Mouse (Mus musculus): ENCODE results near the gene Hyal4. TPM values are rescaled to one million over a fixed set of nuclear protein-coding genes. Genes with fewer than 3 reads are reported as not detected.

The Hyal4 gene
- not detected in 2 replicates for polyA plus RNA-seq (2016; fragmentation: Nextera tagmentation; extraction: Ambion mirVana)

GRCm38 (mm10) chr6:24748029-24748428 lies at the start of gene Hyal4:
TSS of gene Hyal4 (plus strand) at chr6:24748329.
- WGBS, result 77% methylated on average over 4 of the region's 4 CpGs
- no peak for ATAC-seq (ENCODE audit: low FRiP score, low read depth)

GRCm38 (mm10) chr6:24707090-24707489 lies 41.0 kb upstream of the Hyal4 start:
- ATAC-seq (ENCODE audit: low FRiP score, low read depth), result no peak
- 89% methylated on average over 5 of the region's 5 CpGs for WGBS
- no peak overlapping the region for H3K27ac ChIP-seq (replicated peaks)

More at GRCm38 (mm10) chr6:24748029-24748428, at the start of gene Hyal4:
- Histone ChIP-seq H3K4me3 (no peak within 1 kb of the TSS), H3K4me2 (replicated peaks) (no peak within 1 kb of the TSS), H3K9me3 (no peaks in the 10 kb centered on the region), H3K4me1 (no peaks in the 10 kb centered on the region), H3K9ac (replicated peaks) (no peak within 1 kb of the TSS), H3K36me3 (no peaks in the 10 kb centered on the region), H3K27ac (replicated peaks) (no peak within 1 kb of the TSS), H3K27me3 (no peaks in the 10 kb centered on the region)

GRCm38 (mm10) chr6:24707499-24707898 lies 40.6 kb upstream of the Hyal4 start:
- ATAC-seq (ENCODE audit: low FRiP score, low read depth), result no peak
- Histone ChIP-seq H3K9ac (replicated peaks) (no peak overlapping the region), H3K4me3 (no peak overlapping the region), H3K4me1 (no peaks in the 10 kb centered on the region), H3K36me3 (no peaks in the 10 kb centered on the region), H3K27ac (replicated peaks) (no peak overlapping the region), H3K27me3 (no peaks in the 10 kb centered on the region), H3K4me2 (replicated peaks) (no peak overlapping the region), H3K9me3 (no peaks in the 10 kb centered on the region)
- 76% methylated on average over 2 of the region's 2 CpGs for WGBS

More at GRCm38 (mm10) chr6:24707090-24707489, 41.0 kb upstream of the Hyal4 start:
- H3K4me2 ChIP-seq (replicated peaks), result no peak overlapping the region
- H3K4me1 ChIP-seq, result no peaks in the 10 kb centered on the region
- no peaks in the 10 kb centered on the region for H3K36me3 ChIP-seq
- H3K9ac ChIP-seq (replicated peaks), result no peak overlapping the region
- no peaks in the 10 kb centered on the region for H3K27me3 ChIP-seq
- no peak overlapping the region for H3K4me3 ChIP-seq
- no peaks in the 10 kb centered on the region for H3K9me3 ChIP-seq

- Histone ChIP-seq H3K4me2 (replicated peaks) (no peak overlapping the region), H3K36me3 (no peaks in the 10 kb centered on the region), H3K4me1 (no peaks in the 10 kb centered on the region), H3K9me3 (no peaks in the 10 kb centered on the region), H3K27ac (replicated peaks) (no peak overlapping the region), H3K4me3 (no peak overlapping the region), H3K27me3 (no peaks in the 10 kb centered on the region), H3K9ac (replicated peaks) (no peak overlapping the region)
- no peak for ATAC-seq (ENCODE audit: low FRiP score, low read depth)
- WGBS, result 36% methylated on average over 13 of the region's 13 CpGs
Measured at GRCm38 (mm10) chr6:24721317-24722099, 26.6 kb upstream of the Hyal4 start.

- no peak overlapping the region for H3K4me3 ChIP-seq
- 86% methylated on average over 1 of the region's 1 CpGs for WGBS
Measured at GRCm38 (mm10) chr6:24728130-24728529, 20.0 kb upstream of the Hyal4 start.

GRCm38 (mm10) chr6:24732945-24733344 lies 15.2 kb upstream of the Hyal4 start, which contains the start of gene Hyal6:
TSS of gene Hyal6 (plus strand) at chr6:24733245.
- Histone ChIP-seq H3K4me1 (no peaks in the 10 kb centered on the region), H3K4me2 (replicated peaks) (no peak within 1 kb of the TSS), H3K36me3 (no peaks in the 10 kb centered on the region), H3K27me3 (no peaks in the 10 kb centered on the region), H3K27ac (replicated peaks) (no peak within 1 kb of the TSS), H3K9me3 (no peaks in the 10 kb centered on the region), H3K9ac (replicated peaks) (no peak within 1 kb of the TSS), H3K4me3 (no peak within 1 kb of the TSS)
- ATAC-seq (ENCODE audit: low FRiP score, low read depth), result no peak
- 88% methylated on average over 3 of the region's 3 CpGs for WGBS

More at GRCm38 (mm10) chr6:24728130-24728529, 20.0 kb upstream of the Hyal4 start:
- Histone ChIP-seq H3K27me3 (no peaks in the 10 kb centered on the region), H3K9ac (replicated peaks) (no peak overlapping the region), H3K4me1 (no peaks in the 10 kb centered on the region), H3K36me3 (no peaks in the 10 kb centered on the region), H3K4me2 (replicated peaks) (no peak overlapping the region), H3K9me3 (no peaks in the 10 kb centered on the region), H3K27ac (replicated peaks) (no peak overlapping the region)
- ATAC-seq (ENCODE audit: low FRiP score, low read depth), result no peak

GRCm38 (mm10) chr6:24734565-24734964 lies 13.6 kb upstream of the Hyal4 start:
- Histone ChIP-seq H3K27me3 (no peaks in the 10 kb centered on the region), H3K27ac (replicated peaks) (no peak overlapping the region), H3K4me1 (no peaks in the 10 kb centered on the region), H3K4me3 (no peak overlapping the region), H3K9ac (replicated peaks) (no peak overlapping the region), H3K4me2 (replicated peaks) (no peak overlapping the region), H3K36me3 (no peaks in the 10 kb centered on the region), H3K9me3 (no peaks in the 10 kb centered on the region)
- 89% methylated on average over 6 of the region's 6 CpGs for WGBS
- ATAC-seq (ENCODE audit: low FRiP score, low read depth), result no peak

GRCm38 (mm10) chr6:24759281-24759680 lies 11.2 kb downstream of the Hyal4 start:
- Histone ChIP-seq H3K4me1 (no peaks in the 10 kb centered on the region), H3K27me3 (no peaks in the 10 kb centered on the region), H3K9ac (replicated peaks) (no peak overlapping the region), H3K9me3 (no peaks in the 10 kb centered on the region), H3K4me2 (replicated peaks) (no peak overlapping the region), H3K4me3 (no peak overlapping the region), H3K36me3 (no peaks in the 10 kb centered on the region), H3K27ac (replicated peaks) (no peak overlapping the region)
- no peak for ATAC-seq (ENCODE audit: low FRiP score, low read depth)
- WGBS, result 87% methylated on average over 3 of the region's 3 CpGs

- no peak for ATAC-seq (ENCODE audit: low FRiP score, low read depth)
- 88% methylated on average over 2 of the region's 2 CpGs for WGBS
- Histone ChIP-seq H3K9ac (replicated peaks) (no peak overlapping the region), H3K4me3 (no peak overlapping the region), H3K4me1 (no peaks in the 10 kb centered on the region), H3K36me3 (no peaks in the 10 kb centered on the region), H3K27me3 (no peaks in the 10 kb centered on the region), H3K27ac (replicated peaks) (no peak overlapping the region), H3K9me3 (no peaks in the 10 kb centered on the region), H3K4me2 (replicated peaks) (no peak overlapping the region)
Measured at GRCm38 (mm10) chr6:24766261-24766660, 18.1 kb downstream of the Hyal4 start.

GRCm38 (mm10) chr6:24779182-24779581 lies 31.1 kb downstream of the Hyal4 start:
- Histone ChIP-seq H3K4me1 (no peaks in the 10 kb centered on the region), H3K36me3 (no peaks in the 10 kb centered on the region), H3K4me2 (replicated peaks) (no peak overlapping the region), H3K4me3 (no peak overlapping the region), H3K27ac (replicated peaks) (no peak overlapping the region), H3K9me3 (no peaks in the 10 kb centered on the region), H3K9ac (replicated peaks) (no peak overlapping the region), H3K27me3 (no peaks in the 10 kb centered on the region)
- no peak for ATAC-seq (ENCODE audit: low FRiP score, low read depth)
- 72% methylated on average over 2 of the region's 2 CpGs for WGBS

- no peaks in the 10 kb centered on the region for H3K27me3 ChIP-seq
- ATAC-seq (ENCODE audit: low FRiP score, low read depth), result no peak
- H3K9ac ChIP-seq (replicated peaks), result no peak within 1 kb of the TSS
- H3K27ac ChIP-seq (replicated peaks), result no peak within 1 kb of the TSS
- H3K36me3 ChIP-seq, result no peaks in the 10 kb centered on the region
- no peaks in the 10 kb centered on the region for H3K9me3 ChIP-seq
- H3K4me1 ChIP-seq, result no peaks in the 10 kb centered on the region
- H3K4me2 ChIP-seq (replicated peaks), result no peak within 1 kb of the TSS
- H3K4me3 ChIP-seq, result no peak within 1 kb of the TSS
Measured at GRCm38 (mm10) chr6:24790888-24791287, 42.8 kb downstream of the Hyal4 start, which contains the start of gene Spam1. TSS of gene Spam1 (plus strand) at chr6:24791188.
